Mouse (Mus musculus) G1E (cell line): ENCODE measurements around the gene Utp20. TPM values are rescaled to one million over a fixed set of nuclear protein-coding genes. Genes with fewer than 3 reads are reported as not detected.

ENCODE experiments used
- ATAC-seq: 2 replicates; pipeline ENCODE4 v1.8.0; 2016; ENCODE audit warnings: mild to moderate bottlenecking; ENCODE audit not compliant: insufficient number of reproducible peaks, poor library complexity, low FRiP score, severe bottlenecking; ENCODE audit errors: extremely low read depth
- DNase-seq: peaks from one replicate; pipeline ENCODE4 v3.0.0; 2012; ENCODE audit warnings: low spot score
- H3K27me3 ChIP-seq: 2 replicates; pipeline ENCODE4 v1.6.1; 2012; ENCODE audit warnings: mild to moderate bottlenecking, low read length, inconsistent platforms; ENCODE audit not compliant: insufficient read depth
- H3K36me3 ChIP-seq: replicated peaks from 2 replicates; pipeline ENCODE3; 2012; ENCODE audit warnings: mild to moderate bottlenecking, inconsistent platforms
- H3K4me1 ChIP-seq: 2 replicates; pipeline ENCODE4 v1.6.1; 2012; ENCODE audit warnings: low read depth, low read length, inconsistent platforms, mixed read lengths; ENCODE audit not compliant: insufficient read depth
- H3K4me3 ChIP-seq: 2 replicates; pipeline ENCODE4 v1.5.1; 2012; ENCODE audit warnings: low read depth, mild to moderate bottlenecking, inconsistent platforms, low read length, moderate library complexity, mixed read lengths
- H3K9me3 ChIP-seq: replicated peaks from 2 replicates; pipeline ENCODE4 v1.6.1; 2012; ENCODE audit warnings: inconsistent platforms
- CTCF ChIP-seq: IDR thresholded peaks from 2 replicates; pipeline ENCODE4 v1.5.1; 2012; ENCODE audit warnings: low read depth, low read length, inconsistent platforms, mixed read lengths
- GATA1 ChIP-seq: IDR thresholded peaks from 2 replicates; pipeline ENCODE4 v1.6.1; 2012; ENCODE audit warnings: borderline replicate concordance, low read length, inconsistent platforms, mixed read lengths
- GATA2 ChIP-seq: IDR thresholded peaks from 2 replicates; pipeline ENCODE4 v1.6.1; 2012; ENCODE audit warnings: low read depth, low read length, inconsistent platforms, borderline replicate concordance
- POLR2AphosphoS5 ChIP-seq: IDR thresholded peaks from 2 replicates; pipeline ENCODE4 v1.6.1; 2012; ENCODE audit warnings: low read depth, low read length, inconsistent platforms; ENCODE audit not compliant: insufficient replicate concordance
- TAL1 ChIP-seq: conservative IDR thresholded peaks from 2 replicates; pipeline ENCODE4 v1.6.1; 2012; ENCODE audit warnings: low read depth, low read length, inconsistent platforms, mixed read lengths
- polyA plus RNA-seq: library from polyadenylated mRNA; stranded (reverse); fragments of >175 nt; gene quantifications from 2 replicates; pipeline ENCODE4 v1.2.3, GENCODE M21; 2012
- total RNA-seq, 2 experiments: library from RNA; stranded (forward) in 1 of 2; stranded (reverse) in 1 of 2; fragments of 200-1000 nt in 1 of 2; fragments of >200 nt in 1 of 2; fragmentation: Nextera tagmentation in 1 of 2; gene quantifications; 2 replicates each; pipeline ENCODE4 v1.2.3; 2014 to 2017

The Utp20 gene
- total RNA-seq (2014; fragmentation: Nextera tagmentation) (50.5 and 67.8 TPM in 2 replicates), total RNA-seq (2017) (30.3 and 34.3 TPM in 2 replicates), polyA plus RNA-seq (25.7 and 33.7 TPM in 2 replicates)

DNA sequence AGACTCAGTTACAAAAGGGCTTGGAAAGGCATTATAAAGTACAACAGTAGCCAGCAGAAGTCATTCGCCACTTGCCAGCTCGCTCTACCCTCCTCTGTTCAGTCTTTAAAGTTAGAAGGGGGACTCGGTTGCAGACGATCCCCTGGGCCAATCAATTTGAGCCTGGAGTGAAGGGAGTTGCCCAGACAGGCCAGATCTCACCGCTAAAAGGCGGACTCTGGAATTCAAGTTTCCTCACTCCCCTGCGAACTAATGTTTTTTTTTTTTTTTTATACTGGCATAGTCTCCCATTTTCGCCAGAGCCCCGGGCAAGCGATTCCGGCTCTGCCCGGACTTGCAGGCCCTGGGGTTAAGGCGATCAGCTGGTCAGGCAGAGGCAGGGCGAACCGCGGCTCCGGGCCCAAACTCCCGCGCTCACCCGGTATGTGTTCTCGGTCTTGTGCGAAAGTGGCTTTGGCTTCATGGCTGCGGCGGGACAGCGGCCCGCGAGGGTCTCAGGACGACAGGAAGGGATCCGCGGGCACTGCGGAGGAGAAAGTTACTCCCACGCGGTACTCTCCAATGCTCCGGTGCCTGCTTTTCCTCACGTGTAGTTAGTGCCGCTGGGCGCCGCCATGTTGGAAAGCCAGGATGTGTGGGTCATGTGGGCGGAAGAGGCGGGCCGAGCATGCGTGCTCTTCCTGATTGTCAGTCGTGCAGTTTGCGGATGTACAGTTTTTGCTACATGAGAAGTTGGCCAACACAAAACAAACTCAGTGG is at the start of gene Utp20:
Gene Utp20, minus strand, starts transcription at position 617 of the 759 bp plus-strand sequence.
- ATAC-seq (peak; percentile 96), DNase-seq (peak; percentile 67)
- H3K9me3 ChIP-seq: no peaks in the 10 kb centered on the region
- no peaks in the 10 kb centered on the region for H3K27me3 ChIP-seq
- peaks cover 9% of the 10 kb centered on the region; the same call in 1 of the 2 replicates for H3K4me1 ChIP-seq
- no peak for TF ChIP-seq CTCF
- no peak for TF ChIP-seq GATA2
- TF ChIP-seq TAL1: no peak
- no peak for TF ChIP-seq GATA1
- no peak for TF ChIP-seq POLR2AphosphoS5
- peak within 1 kb of the TSS; percentile 95 for H3K4me3 ChIP-seq
- H3K36me3 ChIP-seq: peaks cover 39% of the 10 kb centered on the region

DNA sequence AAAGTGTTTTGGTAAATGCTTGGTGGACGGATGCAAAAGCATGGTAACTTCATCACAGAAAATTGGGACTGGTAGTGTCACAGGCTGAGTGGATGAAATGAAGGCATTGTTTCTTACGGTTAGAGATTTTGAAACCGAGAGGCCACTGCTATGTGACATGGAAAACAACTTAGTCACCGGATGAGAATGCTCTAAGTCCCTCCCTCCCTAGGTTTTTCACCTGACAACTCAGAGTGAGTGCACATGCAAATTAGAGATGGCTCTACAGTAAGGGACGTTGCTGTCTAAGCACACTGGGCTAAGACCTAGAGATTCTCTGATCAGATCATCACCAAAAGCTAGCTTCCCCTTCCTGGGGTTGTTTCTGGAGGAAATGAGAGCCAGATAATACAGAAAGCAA is 48.3 kb upstream of the Utp20 start:
- Histone ChIP-seq H3K27me3 (no peaks in the 10 kb centered on the region), H3K36me3 (no peaks in the 10 kb centered on the region), H3K9me3 (no peaks in the 10 kb centered on the region), H3K4me3 (no peak overlapping the region), H3K4me1 (no peaks in the 10 kb centered on the region)
- no peak for TF ChIP-seq CTCF
- no peak for TF ChIP-seq POLR2AphosphoS5
- no peak for TF ChIP-seq TAL1
- no peak for ATAC-seq
- no peak for DNase-seq

DNA sequence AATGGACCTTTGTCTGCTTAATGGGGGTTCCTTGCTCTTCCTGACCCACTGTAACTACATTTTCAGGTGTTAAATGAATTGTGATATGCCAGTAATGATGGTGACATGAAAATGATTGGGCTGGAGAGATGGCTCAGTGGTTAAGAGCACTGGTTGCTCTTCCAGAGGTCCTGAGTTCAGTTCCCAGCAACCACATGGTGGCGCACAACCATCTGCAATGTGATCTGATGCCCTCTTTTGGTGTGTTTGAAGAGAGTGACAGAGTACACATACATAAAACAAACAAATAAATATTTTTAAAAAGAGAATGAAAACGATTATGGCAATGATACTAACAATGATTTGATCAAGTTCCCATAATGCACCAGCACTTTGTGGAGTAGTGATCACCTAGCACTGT is 39.4 kb upstream of the Utp20 start:
- no peaks in the 10 kb centered on the region for H3K27me3 ChIP-seq

GRCm38 (mm10) chr10:88862293-88862692 is 35.7 kb upstream of the Utp20 start:
- Histone ChIP-seq H3K4me3 (no peak overlapping the region), H3K27me3 (no peaks in the 10 kb centered on the region), H3K4me1 (no peaks in the 10 kb centered on the region), H3K9me3 (no peaks in the 10 kb centered on the region), H3K36me3 (no peaks in the 10 kb centered on the region)
- DNase-seq (no peak), ATAC-seq (no peak)
- TF ChIP-seq GATA1: no peak
- no peak for TF ChIP-seq CTCF

More for the DNA sequence above, 39.4 kb upstream of the Utp20 start:
- H3K4me1 ChIP-seq: no peaks in the 10 kb centered on the region
- no peak for ATAC-seq
- DNase-seq: no peak
- no peaks in the 10 kb centered on the region for H3K9me3 ChIP-seq
- H3K36me3 ChIP-seq: no peaks in the 10 kb centered on the region
- TF ChIP-seq CTCF (no peak), GATA1 (no peak), GATA2 (no peak), TAL1 (no peak), POLR2AphosphoS5 (no peak)
- no peak overlapping the region for H3K4me3 ChIP-seq

DNA sequence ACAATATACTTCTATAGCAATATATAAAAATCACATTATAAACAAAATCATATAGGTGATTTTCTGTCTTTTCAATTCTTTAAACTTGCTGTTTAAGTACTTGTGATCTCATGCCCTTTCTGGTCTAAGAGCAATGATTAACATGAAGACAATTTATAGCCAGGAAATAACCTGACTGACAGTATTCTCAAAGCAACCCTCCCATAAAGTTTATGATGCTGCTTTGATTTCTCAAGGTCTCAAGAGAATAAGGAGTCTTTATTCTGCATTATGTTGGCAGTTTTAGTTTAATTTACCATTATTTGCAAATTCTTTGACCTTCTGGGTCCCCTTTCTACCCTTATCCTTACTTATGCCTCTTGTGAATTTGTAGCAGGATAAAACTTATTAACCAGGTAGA is 34.8 kb upstream of the Utp20 start:
- H3K36me3 ChIP-seq: no peaks in the 10 kb centered on the region
- H3K27me3 ChIP-seq: no peaks in the 10 kb centered on the region

DNA sequence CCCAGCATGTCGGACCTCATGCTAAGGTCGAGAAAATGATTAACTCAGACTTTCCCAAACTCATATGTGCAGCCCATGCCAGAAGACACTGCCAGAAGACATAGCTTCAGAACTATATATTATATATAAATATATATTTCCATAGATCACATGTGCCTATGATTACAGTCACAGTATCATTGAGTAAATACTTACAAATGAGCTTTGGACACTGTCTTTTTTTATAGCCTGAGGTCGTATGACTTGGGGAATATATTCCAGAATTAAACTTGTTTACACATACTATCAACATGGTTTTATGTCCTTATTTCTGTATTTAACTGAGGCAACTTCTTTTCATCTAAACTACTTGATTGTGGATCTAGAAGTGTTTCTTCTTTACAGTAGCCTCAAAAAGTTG is 34.3 kb upstream of the Utp20 start:
- Histone ChIP-seq H3K9me3 (no peaks in the 10 kb centered on the region), H3K4me3 (no peak overlapping the region), H3K4me1 (no peaks in the 10 kb centered on the region), H3K27me3 (no peaks in the 10 kb centered on the region), H3K36me3 (no peaks in the 10 kb centered on the region)
- no peak for ATAC-seq
- no peak for DNase-seq
- TF ChIP-seq CTCF (no peak), GATA1 (no peak), TAL1 (no peak), GATA2 (no peak), POLR2AphosphoS5 (no peak)

More for the DNA sequence above, 34.8 kb upstream of the Utp20 start:
- no peak overlapping the region for H3K4me3 ChIP-seq
- ATAC-seq: no peak
- no peak for DNase-seq
- no peaks in the 10 kb centered on the region for H3K9me3 ChIP-seq
- H3K4me1 ChIP-seq: no peaks in the 10 kb centered on the region
- TF ChIP-seq POLR2AphosphoS5 (no peak), GATA2 (no peak)

GRCm38 (mm10) chr10:88853326-88853725 is 26.7 kb upstream of the Utp20 start:
- ATAC-seq: no peak
- no peak for DNase-seq

More at GRCm38 (mm10) chr10:88853326-88853725, 26.7 kb upstream of the Utp20 start:
- H3K4me3 ChIP-seq: no peak overlapping the region
- TF ChIP-seq CTCF (no peak), POLR2AphosphoS5 (no peak), GATA2 (no peak), GATA1 (no peak), TAL1 (no peak)
- no peaks in the 10 kb centered on the region for H3K9me3 ChIP-seq
- no peaks in the 10 kb centered on the region for H3K36me3 ChIP-seq
- no peaks in the 10 kb centered on the region for H3K4me1 ChIP-seq
- H3K27me3 ChIP-seq: no peaks in the 10 kb centered on the region
